Mouse (Mus musculus) ES-E14 (cell line): ENCODE measurements around the gene Ehhadh.

Experiments
- CHD2 ChIP-seq: IDR thresholded peaks from 2 replicates; pipeline ENCODE4 v1.6.1; 2014; ENCODE audit warnings: mild to moderate bottlenecking, low read depth, low read length, inconsistent platforms
- HCFC1 ChIP-seq: IDR thresholded peaks from 2 replicates; pipeline ENCODE4 v1.6.1; 2012; ENCODE audit warnings: low read length, inconsistent platforms, borderline replicate concordance; ENCODE audit not compliant: insufficient read depth
- MAFK ChIP-seq: IDR thresholded peaks from 2 replicates; pipeline ENCODE4 v1.6.1; 2014; ENCODE audit warnings: mild to moderate bottlenecking, low read depth, low read length, inconsistent platforms; ENCODE audit not compliant: insufficient read depth

DNA sequence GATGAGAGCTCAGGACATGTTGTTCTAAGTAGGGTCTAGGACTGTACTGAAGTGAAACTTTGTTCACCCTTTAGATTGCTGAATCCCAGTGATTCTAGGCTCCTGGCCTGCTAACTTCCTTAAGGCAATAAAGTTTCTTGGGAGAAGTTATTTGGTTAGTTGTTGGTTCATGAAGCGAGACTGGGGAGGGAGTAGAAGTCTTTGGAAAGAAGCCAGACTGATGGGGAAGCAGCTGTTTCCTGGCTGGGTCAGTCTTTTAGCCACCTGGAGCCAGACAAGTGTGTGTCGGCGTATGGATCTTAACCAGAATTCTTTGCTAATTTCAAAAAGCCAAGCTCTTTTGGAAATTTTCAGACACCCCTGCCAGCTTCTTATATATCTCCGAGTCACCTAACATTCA is 39.5 kb upstream of the Ehhadh start:
- TF ChIP-seq CHD2 = no peak
- no peak for TF ChIP-seq MAFK
- no peak for TF ChIP-seq HCFC1
